Mouse (Mus musculus) lung, postnatal 0 days (tissue): ENCODE data around the gene Vars2. TPM values are rescaled to one million over a fixed set of nuclear protein-coding genes. Genes with fewer than 3 reads are reported as not detected.
A peak's percentile ranks its signal among the peaks of the same experiment; 100 is the strongest.

Source experiments
- ATAC-seq: fragments of 200-750 bp; cut with Nextera tagmentation; 2 replicates; pipeline ENCODE4 v1.8.0; 2017; ENCODE audit warnings: moderate library complexity
- DNase-seq: peaks from one replicate; pipeline ENCODE4 v3.0.0-alpha.2; 2016; ENCODE audit warnings: low spot score
- H3K27ac ChIP-seq: fragments of 300-500 bp; sonication (generic); 2 replicates; pipeline ENCODE4 v1.5.1; 2014; ENCODE audit warnings: antibody characterized with exemption, mild to moderate bottlenecking, low read length, mixed read lengths
- H3K27me3 ChIP-seq: fragments of 300-500 bp; sonication (generic); replicated peaks from 2 replicates; pipeline ENCODE4 v1.6.1; 2014; ENCODE audit warnings: low read length, mixed read lengths; ENCODE audit not compliant: insufficient read depth
- H3K36me3 ChIP-seq: fragments of 300-500 bp; sonication (generic); 2 replicates; pipeline ENCODE4 v1.6.1; 2014; ENCODE audit warnings: low read length, mixed read lengths; ENCODE audit not compliant: insufficient read depth
- H3K4me1 ChIP-seq: fragments of 300-500 bp; sonication (generic); 2 replicates; pipeline ENCODE4 v1.6.1; 2014; ENCODE audit warnings: antibody characterized with exemption, low read depth, low read length, mixed read lengths; ENCODE audit not compliant: insufficient read depth
- H3K4me2 ChIP-seq: fragments of 300-500 bp; sonication (generic); replicated peaks from 2 replicates; pipeline ENCODE4 v1.6.1; 2014; ENCODE audit warnings: low read depth, mild to moderate bottlenecking, low read length, moderate library complexity, mixed read lengths
- H3K4me3 ChIP-seq: fragments of 300-500 bp; sonication (generic); 2 replicates; pipeline ENCODE4 v1.5.1; 2014; ENCODE audit warnings: low read depth, low read length
- H3K9ac ChIP-seq: fragments of 300-500 bp; sonication (generic); replicated peaks from 2 replicates; pipeline ENCODE4 v1.6.1; 2014; ENCODE audit warnings: low read depth, mild to moderate bottlenecking
- H3K9me3 ChIP-seq: fragments of 300-500 bp; sonication (generic); 2 replicates; pipeline ENCODE4 v1.6.1; 2016; ENCODE audit warnings: low read length, mixed read lengths
- CTCF ChIP-seq: IDR thresholded peaks from 2 replicates; pipeline ENCODE4 v1.5.1; 2016; ENCODE audit warnings: antibody characterized with exemption, mild to moderate bottlenecking
- EP300 ChIP-seq: IDR thresholded peaks from 2 replicates; pipeline ENCODE4 v1.6.1; 2016; ENCODE audit warnings: antibody characterized with exemption, mild to moderate bottlenecking, control low read depth
- WGBS: fragments of 180-500 bp; shearing (Covaris S2); extraction: QIAGEN DNeasy Blood & Tissue Kit; methylation state at CpG from one replicate; pipeline ENCODE4 v1.1.7; 2014; 5-methylcytosine and 5-hydroxymethylcytosine counted together
- polyA plus RNA-seq: library from polyadenylated mRNA; unstranded; fragments of >200 nt; fragmentation: Nextera tagmentation; extraction: Ambion mirVana; gene quantifications from 2 replicates; pipeline ENCODE4 v1.2.1, GENCODE M21; 2015

The Vars2 gene
- polyA plus RNA-seq, 1 experiment from 2014 or later, result 15.2 TPM

- no peaks in the 10 kb centered on the region for H3K9me3 ChIP-seq
- TF ChIP-seq EP300 (no peak), CTCF (peak; percentile 51)
- DNase-seq (peak; percentile 41), ATAC-seq (no peak)
- H3K4me3 ChIP-seq, result no peak overlapping the region
- H3K36me3 ChIP-seq, result no peaks in the 10 kb centered on the region
- no peak overlapping the region for H3K27ac ChIP-seq
- WGBS, result 81% methylated on average over 3 of the region's 3 CpGs
- H3K27me3 ChIP-seq, result no peaks in the 10 kb centered on the region
- H3K4me1 ChIP-seq, result peaks cover 4% of the 10 kb centered on the region; the same call in 1 of the 2 replicates
- H3K4me2 ChIP-seq, result no peak overlapping the region
- no peak overlapping the region for H3K9ac ChIP-seq
Measured at GRCm38 (mm10) chr17:35635202-35635601, 32.2 kb downstream of the Vars2 start.

- WGBS, result 12% methylated on average over 1 of the region's 1 CpGs
Measured at GRCm38 (mm10) chr17:35633992-35634391, 33.4 kb downstream of the Vars2 start.

GRCm38 (mm10) chr17:35626537-35626936 is 40.9 kb downstream of the Vars2 start, which contains the start of gene Gm9573:
Gene Gm9573, minus strand, starts transcription at chr17:35626637.
- Histone ChIP-seq H3K4me3 (no peak within 1 kb of the TSS), H3K27ac (no peak within 1 kb of the TSS), H3K4me2 (no peak within 1 kb of the TSS), H3K9me3 (no peaks in the 10 kb centered on the region), H3K27me3 (no peaks in the 10 kb centered on the region), H3K9ac (no peak within 1 kb of the TSS), H3K36me3 (no peaks in the 10 kb centered on the region), H3K4me1 (no peaks in the 10 kb centered on the region)
- 60% methylated on average over 7 of the region's 7 CpGs for WGBS
- no peak for DNase-seq
- TF ChIP-seq CTCF (no peak), EP300 (no peak)
- no peak for ATAC-seq

More at GRCm38 (mm10) chr17:35633992-35634391, 33.4 kb downstream of the Vars2 start:
- Histone ChIP-seq H3K36me3 (no peaks in the 10 kb centered on the region), H3K4me3 (no peak overlapping the region), H3K9ac (no peak overlapping the region), H3K27ac (no peak overlapping the region), H3K4me1 (peaks cover 4% of the 10 kb centered on the region; the same call in 1 of the 2 replicates), H3K27me3 (no peaks in the 10 kb centered on the region), H3K4me2 (no peak overlapping the region), H3K9me3 (no peaks in the 10 kb centered on the region)
- peak; percentile 90 for DNase-seq
- TF ChIP-seq CTCF (peak; percentile 80), EP300 (no peak; the same call in 1 of the 2 replicates)
- peak; percentile 78 for ATAC-seq

GRCm38 (mm10) chr17:35617127-35617526 is 50.3 kb downstream of the Vars2 start:
- no peaks in the 10 kb centered on the region for H3K4me1 ChIP-seq
- H3K9me3 ChIP-seq, result no peaks in the 10 kb centered on the region
- H3K4me2 ChIP-seq, result no peak overlapping the region
- ATAC-seq, result no peak
- TF ChIP-seq CTCF, result no peak
- TF ChIP-seq EP300, result no peak
- no peaks in the 10 kb centered on the region for H3K27me3 ChIP-seq
- no peak overlapping the region for H3K9ac ChIP-seq
- no peaks in the 10 kb centered on the region for H3K36me3 ChIP-seq
- no peak overlapping the region for H3K4me3 ChIP-seq
- no peak for DNase-seq
- no peak overlapping the region for H3K27ac ChIP-seq
- 72% methylated on average over 4 of the region's 4 CpGs for WGBS

Other genes with a start within 250 kb of the Vars2 start
- gene H2-Q6, start 242.7 kb downstream of the Vars2 start, polyA plus RNA-seq, result 0.74 and 0.86 TPM in 2 replicates
- gene H2-Q7, start 228.4 kb downstream of the Vars2 start, polyA plus RNA-seq, result 3.1 and 4.0 TPM in 2 replicates
- gene H2-Q10, start 197.5 kb downstream of the Vars2 start, polyA plus RNA-seq, result 1.5 and 2.0 TPM in 2 replicates
- 0.13 TPM in 1 of 2 replicates, not detected in the other for gene Pou5f1, start 161.6 kb downstream of the Vars2 start, polyA plus RNA-seq
- gene Tcf19, start 150.8 kb downstream of the Vars2 start, polyA plus RNA-seq, result 14.2 and 17.4 TPM in 2 replicates
- 5.1 and 5.9 TPM in 2 replicates for gene Cchcr1, start 150.5 kb downstream of the Vars2 start, polyA plus RNA-seq
- gene Psors1c2, start 134.4 kb downstream of the Vars2 start, polyA plus RNA-seq, result not detected in 2 replicates
- gene Cdsn, start 115.5 kb downstream of the Vars2 start, polyA plus RNA-seq, result 0.04 TPM in 1 of 2 replicates, not detected in the other
- not detected in 2 replicates for gene 2300002M23Rik, start 100.1 kb downstream of the Vars2 start, polyA plus RNA-seq
- 483 and 564 TPM in 2 replicates for gene Sfta2, start 66.0 kb downstream of the Vars2 start, polyA plus RNA-seq
- not detected in 2 replicates for gene Gm9573, start 41.0 kb downstream of the Vars2 start, polyA plus RNA-seq
- 1.1 and 1.7 TPM in 2 replicates for gene Mucl3, start 23.9 kb downstream of the Vars2 start, polyA plus RNA-seq
- 19.2 and 21.4 TPM in 2 replicates for gene Gtf2h4, start 6.1 kb upstream of the Vars2 start, polyA plus RNA-seq
- gene Ddr1, start 37.0 kb upstream of the Vars2 start, polyA plus RNA-seq, result 64.2 and 79.3 TPM in 2 replicates
- gene Ier3, start 154.1 kb upstream of the Vars2 start, polyA plus RNA-seq, result 205 and 234 TPM in 2 replicates
- gene Flot1, start 155.6 kb upstream of the Vars2 start, polyA plus RNA-seq, result 106 and 117 TPM in 2 replicates
- 292 and 298 TPM in 2 replicates for gene Tubb5, start 170.7 kb upstream of the Vars2 start, polyA plus RNA-seq
- 2.8 and 3.1 TPM in 2 replicates for gene Mdc1, start 173.9 kb upstream of the Vars2 start, polyA plus RNA-seq
- gene Nrm, start 193.7 kb upstream of the Vars2 start, polyA plus RNA-seq, result 21.4 and 22.9 TPM in 2 replicates
- gene Ppp1r18, start 198.0 kb upstream of the Vars2 start, polyA plus RNA-seq, result 23.4 and 25.4 TPM in 2 replicates
- gene Dhx16, start 212.2 kb upstream of the Vars2 start, polyA plus RNA-seq, result 22.3 and 25.8 TPM in 2 replicates
- 15.9 and 18.5 TPM in 2 replicates for gene 2310061I04Rik, start 229.8 kb upstream of the Vars2 start, polyA plus RNA-seq
- gene Atat1, start 242.5 kb upstream of the Vars2 start, polyA plus RNA-seq, result 19.3 and 24.6 TPM in 2 replicates
- 40.7 and 44.8 TPM in 2 replicates for gene Mrps18b, start 248.8 kb upstream of the Vars2 start, polyA plus RNA-seq
- 21.4 and 23.5 TPM in 2 replicates for gene Ppp1r10, start 248.8 kb upstream of the Vars2 start, polyA plus RNA-seq